Mouse (Mus musculus) hindbrain, postnatal 0 days (tissue): ENCODE measurements at regions not wholly inside any gene's neighbourhood (a gene's known extent, or its start where the extent isn't known, plus 50 kb on each side); places are given as distances from the start of the nearest gene placed in this dataset.

Experiments used
- ATAC-seq: fragments of 200-750 bp; cut with Nextera tagmentation; 2 replicates; pipeline ENCODE4 v1.8.0; 2017; ENCODE audit warnings: mild to moderate bottlenecking, moderate TSS enrichment, moderate library complexity
- DNase-seq: peaks from one replicate; pipeline ENCODE4 v3.0.0-alpha.2; 2015; ENCODE audit warnings: low spot score
- H3K27ac ChIP-seq: fragments of 300-500 bp; sonication (generic); 2 replicates; pipeline ENCODE4 v1.5.1; 2014; ENCODE audit warnings: mild to moderate bottlenecking
- H3K27me3 ChIP-seq: fragments of 300-500 bp; sonication (generic); 2 replicates; pipeline ENCODE4 v1.6.1; 2014; ENCODE audit warnings: low read length, mixed read lengths; ENCODE audit not compliant: insufficient read depth
- H3K36me3 ChIP-seq: fragments of 300-500 bp; sonication (generic); 2 replicates; pipeline ENCODE4 v1.6.1; 2014; ENCODE audit warnings: low read length, mixed read lengths; ENCODE audit not compliant: insufficient read depth
- H3K4me1 ChIP-seq: fragments of 300-500 bp; sonication (generic); 2 replicates; pipeline ENCODE4 v1.6.1; 2014; ENCODE audit warnings: antibody characterized with exemption, low read length, mixed read lengths; ENCODE audit not compliant: insufficient read depth
- H3K4me2 ChIP-seq: fragments of 300-500 bp; sonication (generic); 2 replicates; pipeline ENCODE4 v1.6.1; 2014; ENCODE audit warnings: low read depth, mild to moderate bottlenecking, low read length, moderate library complexity, mixed read lengths
- H3K4me3 ChIP-seq: fragments of 300-500 bp; sonication (generic); 2 replicates; pipeline ENCODE4 v1.5.1; 2014; ENCODE audit warnings: low read length
- H3K9ac ChIP-seq: fragments of 300-500 bp; sonication (generic); replicated peaks from 2 replicates; pipeline ENCODE4 v1.6.1; 2014; ENCODE audit warnings: mild to moderate bottlenecking, low read length, moderate library complexity, mixed read lengths
- H3K9me3 ChIP-seq: fragments of 300-500 bp; sonication (generic); 2 replicates; pipeline ENCODE4 v1.6.1; 2016; ENCODE audit warnings: low read length, mixed read lengths
- CTCF ChIP-seq: IDR thresholded peaks from 2 replicates; pipeline ENCODE4 v1.5.1; 2016; ENCODE audit warnings: antibody characterized with exemption, control low read depth, low read depth
- WGBS: fragments of 180-500 bp; shearing (Covaris S2); extraction: QIAGEN DNeasy Blood & Tissue Kit; methylation state at CpG from one replicate; pipeline ENCODE4 v1.1.7; 2014; 5-methylcytosine and 5-hydroxymethylcytosine counted together

DNA sequence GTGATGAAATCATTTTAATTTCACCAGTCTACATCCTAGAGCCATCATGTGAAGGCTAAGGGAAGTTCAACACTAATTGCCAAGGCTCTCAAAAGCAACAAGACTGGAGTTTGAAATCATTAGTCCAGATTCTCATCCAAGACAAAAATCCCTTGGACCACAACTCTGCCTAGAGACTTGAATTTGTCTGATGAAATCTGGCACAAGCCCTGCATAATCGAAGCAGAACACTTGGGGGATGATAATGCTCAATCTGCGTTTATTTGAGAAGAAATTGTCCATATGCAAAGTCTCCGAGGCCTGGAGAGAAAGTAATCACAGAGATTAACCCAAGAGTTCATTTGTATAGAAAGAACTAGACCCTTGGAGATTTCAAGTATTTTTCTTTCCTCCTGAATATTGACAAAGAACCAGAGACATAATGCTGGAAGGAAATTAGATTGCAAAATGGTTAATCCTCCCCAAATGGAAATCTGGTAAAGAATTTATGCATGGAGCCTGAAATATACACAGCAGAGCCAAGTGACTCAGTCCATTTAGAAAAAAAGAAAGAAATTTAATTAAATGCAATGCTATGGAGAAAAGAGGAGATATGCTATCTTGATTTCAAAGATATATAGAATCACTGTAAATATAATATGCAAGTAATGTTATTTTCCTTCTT lies 320.8 kb upstream of the Emcn start:
- H3K9me3 ChIP-seq, result no peaks in the 10 kb centered on the region
- H3K4me2 ChIP-seq, result no peak overlapping the region
- WGBS, result 39% methylated on average over 3 of the region's 3 CpGs
- H3K27me3 ChIP-seq, result no peaks in the 10 kb centered on the region
- DNase-seq, result peak; percentile 13
- no peak for TF ChIP-seq CTCF
- no peak for ATAC-seq
- no peak overlapping the region for H3K27ac ChIP-seq
- H3K36me3 ChIP-seq, result no peaks in the 10 kb centered on the region
- no peak overlapping the region for H3K4me3 ChIP-seq
- no peak overlapping the region for H3K9ac ChIP-seq
- no peaks in the 10 kb centered on the region for H3K4me1 ChIP-seq

DNA sequence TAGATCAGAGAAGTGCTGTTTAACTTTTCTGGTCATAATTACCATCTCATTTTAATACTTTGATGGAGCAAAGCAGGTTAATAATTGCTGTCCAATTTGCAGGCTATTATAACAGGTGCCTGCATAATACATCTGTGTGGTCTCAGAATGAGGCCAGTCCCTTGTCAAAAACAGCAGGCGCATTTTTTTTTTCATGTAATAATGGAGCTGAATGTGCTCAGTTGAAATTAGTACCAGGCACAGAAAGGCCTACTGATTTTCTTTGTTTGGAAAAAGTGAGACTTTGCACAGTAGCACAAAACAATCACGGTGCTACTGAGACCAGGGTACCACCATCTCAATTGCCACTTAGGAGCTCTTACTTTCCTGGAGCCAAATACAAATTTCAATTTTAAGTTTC lies 311.3 kb upstream of the Emcn start:
- Histone ChIP-seq H3K36me3 (no peaks in the 10 kb centered on the region), H3K9ac (no peak overlapping the region), H3K27ac (no peak overlapping the region), H3K4me2 (no peak overlapping the region), H3K4me1 (no peaks in the 10 kb centered on the region), H3K9me3 (no peaks in the 10 kb centered on the region; the same call in 1 of the 2 replicates), H3K27me3 (no peaks in the 10 kb centered on the region), H3K4me3 (no peak overlapping the region)
- WGBS, result 48% methylated on average over 2 of the region's 2 CpGs
- no peak for ATAC-seq
- no peak for TF ChIP-seq CTCF
- no peak for DNase-seq

- Histone ChIP-seq H3K27me3 (no peaks in the 10 kb centered on the region), H3K4me3 (no peak overlapping the region), H3K9ac (no peak overlapping the region), H3K27ac (no peak overlapping the region), H3K4me2 (no peak overlapping the region), H3K4me1 (no peaks in the 10 kb centered on the region), H3K36me3 (no peaks in the 10 kb centered on the region), H3K9me3 (no peaks in the 10 kb centered on the region)
- DNase-seq, result peak; percentile 11
- WGBS, result 45% methylated on average over 2 of the region's 2 CpGs
- ATAC-seq, result no peak
- no peak for TF ChIP-seq CTCF
Measured at GRCm38 (mm10) chr3:137032802-137033201, 308.1 kb upstream of the Emcn start.

GRCm38 (mm10) chr3:137039638-137040037 lies 301.2 kb upstream of the Emcn start:
- Histone ChIP-seq H3K4me1 (no peaks in the 10 kb centered on the region), H3K9ac (no peak overlapping the region), H3K36me3 (no peaks in the 10 kb centered on the region), H3K9me3 (no peaks in the 10 kb centered on the region), H3K4me2 (no peak overlapping the region), H3K27me3 (no peaks in the 10 kb centered on the region), H3K27ac (no peak overlapping the region), H3K4me3 (no peak overlapping the region)
- ATAC-seq, result no peak
- DNase-seq, result no peak
- 87% methylated on average over 8 of the region's 8 CpGs for WGBS
- no peak for TF ChIP-seq CTCF

DNA sequence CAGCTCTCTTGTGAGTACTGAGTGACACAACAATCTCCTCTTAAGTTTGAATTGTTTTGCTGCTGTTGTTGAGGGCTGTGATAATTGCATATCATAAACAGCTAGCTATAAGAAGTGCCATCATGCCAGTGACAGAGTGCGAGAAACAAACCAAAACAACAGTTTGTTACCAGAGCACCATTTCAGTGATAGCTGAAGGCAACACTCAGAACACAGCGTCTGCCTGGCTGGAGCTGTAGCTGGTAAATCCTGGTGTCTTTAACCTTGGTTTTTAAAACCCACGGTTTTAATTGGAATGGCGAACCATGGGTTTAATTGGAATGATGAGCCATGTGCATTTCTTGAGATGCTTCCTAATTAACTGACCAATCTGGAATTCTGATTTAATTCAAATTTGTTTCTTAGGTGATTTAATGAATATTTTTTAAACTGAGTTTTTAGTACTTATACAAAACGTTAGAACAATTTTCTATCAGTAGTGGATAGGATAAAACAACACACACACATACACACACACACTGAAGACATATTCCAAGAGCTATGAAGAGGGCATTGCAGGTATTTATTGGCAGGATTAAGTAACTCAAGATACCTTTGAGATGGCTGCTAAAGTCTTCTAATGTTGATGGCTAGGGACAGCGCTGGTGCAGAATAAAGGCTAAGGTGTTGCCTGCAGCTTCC lies 284.2 kb upstream of the Emcn start:
- Histone ChIP-seq H3K36me3 (no peaks in the 10 kb centered on the region), H3K9ac (0 out of 2 replicates have a peak overlapping the region, but pooled peaks have one; percentile 21), H3K4me2 (peak overlapping the region; percentile 39), H3K4me1 (0 out of 2 replicates have a peak, but pooled peaks cover 4% of the 10 kb centered on the region), H3K4me3 (no peak overlapping the region), H3K27ac (peak overlapping the region; percentile 33), H3K9me3 (no peaks in the 10 kb centered on the region), H3K27me3 (no peaks in the 10 kb centered on the region)
- no peak for DNase-seq
- no peak; the same call in 1 of the 2 replicates for ATAC-seq
- TF ChIP-seq CTCF, result no peak
- WGBS, result 58% methylated on average over 6 of the region's 6 CpGs

- Histone ChIP-seq H3K27me3 (no peaks in the 10 kb centered on the region), H3K36me3 (no peaks in the 10 kb centered on the region), H3K27ac (peak overlapping the region; percentile 33), H3K9me3 (no peaks in the 10 kb centered on the region), H3K9ac (0 out of 2 replicates have a peak overlapping the region, but pooled peaks have one; percentile 21), H3K4me1 (0 out of 2 replicates have a peak, but pooled peaks cover 4% of the 10 kb centered on the region), H3K4me3 (no peak overlapping the region), H3K4me2 (peak overlapping the region; percentile 39)
- DNase-seq (peak; percentile 82), ATAC-seq (peak; percentile 64)
- 25% methylated on average over 6 of the region's 6 CpGs for WGBS
- TF ChIP-seq CTCF, result no peak
Measured at GRCm38 (mm10) chr3:137057225-137057910, 283.5 kb upstream of the Emcn start.
